Mouse (Mus musculus) thymus, adult 2 months (tissue): ENCODE results near the gene Islr. TPM values are rescaled to one million over a fixed set of nuclear protein-coding genes. Genes with fewer than 3 reads are reported as not detected.

ENCODE experiments used
- DNase-seq: peaks from one replicate; pipeline ENCODE4 v3.0.0; 2021
- H3K27ac ChIP-seq: fragments of 200-500 bp; 2 replicates; pipeline ENCODE4 v1.5.1; 2012; ENCODE audit warnings: low read length, control low read depth; ENCODE audit not compliant: control insufficient read depth, insufficient read depth
- H3K27me3 ChIP-seq: fragments of 200-500 bp; 2 replicates; pipeline ENCODE4 v1.6.1; 2012; ENCODE audit warnings: mild to moderate bottlenecking, low read length, moderate library complexity, mixed read lengths; ENCODE audit not compliant: control insufficient read depth, insufficient read depth
- H3K36me3 ChIP-seq: fragments of 200-500 bp; 2 replicates; pipeline ENCODE4 v1.6.1; 2012; ENCODE audit warnings: mild to moderate bottlenecking, low read length, moderate library complexity; ENCODE audit not compliant: control insufficient read depth, insufficient read depth
- H3K4me1 ChIP-seq: fragments of 200-500 bp; replicated peaks from 2 replicates; pipeline ENCODE4 v1.6.1; 2012; ENCODE audit warnings: low read length; ENCODE audit not compliant: control insufficient read depth, insufficient read depth
- H3K4me3 ChIP-seq: fragments of 200-500 bp; 2 replicates; pipeline ENCODE4 v1.5.1; 2012; ENCODE audit warnings: mild to moderate bottlenecking, low read length, control low read depth, moderate library complexity; ENCODE audit not compliant: control insufficient read depth, insufficient read depth
- CTCF ChIP-seq: fragments of 200-500 bp; IDR thresholded peaks from 2 replicates; pipeline ENCODE4 v1.5.1; 2012; ENCODE audit warnings: mild to moderate bottlenecking, control low read depth, low read length, moderate library complexity, borderline replicate concordance; ENCODE audit not compliant: control insufficient read depth, poor library complexity, insufficient read depth; ENCODE audit errors: extremely low read depth
- POLR2A ChIP-seq: fragments of 200-500 bp; IDR thresholded peaks from 2 replicates; pipeline ENCODE4 v1.6.1; 2012; ENCODE audit warnings: mild to moderate bottlenecking, low read length, control low read depth, moderate library complexity; ENCODE audit not compliant: control insufficient read depth, poor library complexity, insufficient read depth; ENCODE audit errors: extremely low read depth
- WGBS: fragments of 180-500 bp; shearing (Covaris S2); methylation state at CpG from one replicate; pipeline ENCODE4 v1.1.7; 2018; 5-methylcytosine and 5-hydroxymethylcytosine counted together
- polyA plus RNA-seq: library from polyadenylated mRNA; depleted of rRNA; stranded (reverse); fragments of >200 nt; gene quantifications from 2 replicates; pipeline ENCODE4 v1.2.3, GENCODE M21; 2012; rRNA removed

Gene Islr
- polyA plus RNA-seq, 1 experiment, result 32.2 TPM

GRCm38 (mm10) chr9:58114019-58114418, 90.1 kb downstream of the Islr start:
- peaks cover 48% of the 10 kb centered on the region for H3K4me1 ChIP-seq
- no peak overlapping the region for H3K4me3 ChIP-seq
- H3K27me3 ChIP-seq, result no peaks in the 10 kb centered on the region; the same call in 1 of the 2 replicates
- H3K36me3 ChIP-seq, result no peaks in the 10 kb centered on the region
- H3K27ac ChIP-seq, result no peak overlapping the region
- 3% methylated on average over 9 of the region's 9 CpGs for WGBS
- no peak for TF ChIP-seq CTCF
- no peak for TF ChIP-seq POLR2A
- DNase-seq, result no peak

- Histone ChIP-seq H3K27ac (no peak overlapping the region), H3K27me3 (no peaks in the 10 kb centered on the region; the same call in 1 of the 2 replicates), H3K4me3 (peak overlapping the region; percentile 1), H3K36me3 (no peaks in the 10 kb centered on the region), H3K4me1 (peaks cover 48% of the 10 kb centered on the region)
- TF ChIP-seq POLR2A (no peak), CTCF (no peak)
- 14% methylated on average over 22 of the region's 22 CpGs for WGBS
- peak; percentile 21 for DNase-seq
Observed at GRCm38 (mm10) chr9:58113279-58113884, 90.7 kb downstream of the Islr start.

- no peak overlapping the region for H3K27ac ChIP-seq
- DNase-seq, result peak; percentile 17
- H3K36me3 ChIP-seq, result no peaks in the 10 kb centered on the region
- no peak overlapping the region for H3K4me3 ChIP-seq
- 27% methylated on average over 6 of the region's 6 CpGs for WGBS
- H3K4me1 ChIP-seq, result peaks cover 48% of the 10 kb centered on the region
- H3K27me3 ChIP-seq, result no peaks in the 10 kb centered on the region; the same call in 1 of the 2 replicates
- no peak for TF ChIP-seq POLR2A
- no peak for TF ChIP-seq CTCF
Observed at GRCm38 (mm10) chr9:58112866-58113278, 91.2 kb downstream of the Islr start.

- DNase-seq, result peak; percentile 72
- Histone ChIP-seq H3K27ac (no peak overlapping the region), H3K27me3 (no peaks in the 10 kb centered on the region; the same call in 1 of the 2 replicates), H3K4me3 (no peak overlapping the region), H3K36me3 (no peaks in the 10 kb centered on the region), H3K4me1 (peaks cover 48% of the 10 kb centered on the region)
- 5% methylated on average over 6 of the region's 6 CpGs for WGBS
- TF ChIP-seq POLR2A, result no peak
- TF ChIP-seq CTCF, result no peak
Observed at GRCm38 (mm10) chr9:58112321-58112751, 91.8 kb downstream of the Islr start.

GRCm38 (mm10) chr9:58111431-58111830, 92.7 kb downstream of the Islr start:
- Histone ChIP-seq H3K36me3 (no peaks in the 10 kb centered on the region), H3K27me3 (no peaks in the 10 kb centered on the region; the same call in 1 of the 2 replicates), H3K27ac (no peak overlapping the region), H3K4me1 (peaks cover 48% of the 10 kb centered on the region), H3K4me3 (no peak overlapping the region)
- DNase-seq, result peak; percentile 19
- 55% methylated on average over 6 of the region's 6 CpGs for WGBS
- TF ChIP-seq POLR2A (no peak), CTCF (no peak)

GRCm38 (mm10) chr9:58110787-58111186, 93.3 kb downstream of the Islr start:
- no peaks in the 10 kb centered on the region for H3K36me3 ChIP-seq
- DNase-seq, result no peak
- WGBS, result 91% methylated on average over 5 of the region's 5 CpGs
- TF ChIP-seq POLR2A (no peak), CTCF (no peak)
- no peak overlapping the region for H3K4me3 ChIP-seq
- peaks cover 43% of the 10 kb centered on the region for H3K4me1 ChIP-seq
- H3K27ac ChIP-seq, result no peak overlapping the region
- no peaks in the 10 kb centered on the region; the same call in 1 of the 2 replicates for H3K27me3 ChIP-seq

GRCm38 (mm10) chr9:58107494-58107893, 96.6 kb downstream of the Islr start:
- H3K36me3 ChIP-seq, result no peaks in the 10 kb centered on the region
- TF ChIP-seq CTCF (no peak), POLR2A (no peak)
- no peak overlapping the region for H3K4me3 ChIP-seq
- no peak overlapping the region for H3K27ac ChIP-seq
- WGBS, result 89% methylated on average over 5 of the region's 5 CpGs
- no peak for DNase-seq
- H3K27me3 ChIP-seq, result no peaks in the 10 kb centered on the region
- H3K4me1 ChIP-seq, result peaks cover 18% of the 10 kb centered on the region

Other genes starting within 250 kb of the Islr start
- 0.84 and 1.3 TPM in 2 replicates for gene Cyp11a1, start 197.9 kb downstream of the Islr start, polyA plus RNA-seq
- gene Stra6, start 140.5 kb downstream of the Islr start, polyA plus RNA-seq, result 5.2 and 6.1 TPM in 2 replicates
- gene Ccdc33, start 85.5 kb downstream of the Islr start, polyA plus RNA-seq, result 0.94 and 1.2 TPM in 2 replicates
- 0.50 and 1.4 TPM in 2 replicates for gene Islr2, start within 50 bp of the Islr start, polyA plus RNA-seq
- 74.1 and 83.0 TPM in 2 replicates for gene Pml, start 45.5 kb upstream of the Islr start, polyA plus RNA-seq
- 67.4 and 71.5 TPM in 2 replicates for gene Stoml1, start 48.9 kb upstream of the Islr start, polyA plus RNA-seq
- 12.5 and 19.0 TPM in 2 replicates for gene Loxl1, start 108.9 kb upstream of the Islr start, polyA plus RNA-seq
- gene Tbc1d21, start 166.1 kb upstream of the Islr start, polyA plus RNA-seq, result not detected in 2 replicates